Mouse (Mus musculus) G1E (cell line): ENCODE data around the gene Taco1.

Experiments
- CTCF ChIP-seq: IDR thresholded peaks from 2 replicates; pipeline ENCODE4 v1.5.1; 2012; ENCODE audit warnings: low read depth, low read length, inconsistent platforms, mixed read lengths
- TAL1 ChIP-seq: conservative IDR thresholded peaks from 2 replicates; pipeline ENCODE4 v1.6.1; 2012; ENCODE audit warnings: low read depth, low read length, inconsistent platforms, mixed read lengths

GRCm38 (mm10) chr11:106065073-106065922 lies 563 bp upstream of the Taco1 start:
- TF ChIP-seq CTCF (no peak), TAL1 (peak; percentile 56; the same call in 1 of the 2 replicates)
